Mouse (Mus musculus): ENCODE results near the gene Faiml. TPM values are rescaled to one million over a fixed set of nuclear protein-coding genes. Genes with fewer than 3 reads are reported as not detected.

Faiml gene
- polyA plus RNA-seq, 1 experiment from 2014 or later: not detected

Other genes with a start within 250 kb of the Faiml start
- gene Gm1123, start 201.5 kb downstream of the Faiml start, polyA plus RNA-seq (2015; fragmentation: Nextera tagmentation; extraction: Ambion mirVana): not detected in 2 replicates
- gene Pik3cb, start 96.6 kb downstream of the Faiml start, polyA plus RNA-seq (2015; fragmentation: Nextera tagmentation; extraction: Ambion mirVana): 1.8 and 2.1 TPM in 2 replicates
- gene Cep70, start 6.1 kb upstream of the Faiml start, polyA plus RNA-seq (2015; fragmentation: Nextera tagmentation; extraction: Ambion mirVana): 22.8 and 22.9 TPM in 2 replicates
- 1.6 and 2.3 TPM in 2 replicates for gene Esyt3, start 121.3 kb upstream of the Faiml start, polyA plus RNA-seq (2015; fragmentation: Nextera tagmentation; extraction: Ambion mirVana)
- 25.3 and 27.7 TPM in 2 replicates for gene Mras, start 200.1 kb upstream of the Faiml start, polyA plus RNA-seq (2015; fragmentation: Nextera tagmentation; extraction: Ambion mirVana)
- gene Nme9, start 214.2 kb upstream of the Faiml start, polyA plus RNA-seq (2015; fragmentation: Nextera tagmentation; extraction: Ambion mirVana): not detected in 2 replicates